Mouse (Mus musculus) liver, embryonic 15.5 days (tissue): ENCODE data around the gene Cdc42se1. TPM values are rescaled to one million over a fixed set of nuclear protein-coding genes. Genes with fewer than 3 reads are reported as not detected.

ENCODE experiments used
- polyA plus RNA-seq: library from polyadenylated mRNA; unstranded; fragments of >200 nt; fragmentation: Nextera tagmentation; extraction: Ambion mirVana; gene quantifications from 2 replicates; pipeline ENCODE4 v1.2.1, GENCODE M21; 2015

The Cdc42se1 gene
- polyA plus RNA-seq, 1 experiment from 2014 or later: 42.6 TPM

Other genes with a start within 250 kb of the Cdc42se1 start
- 7.2 and 7.4 TPM in 2 replicates for gene Zfp687, start 213.3 kb upstream of the Cdc42se1 start, polyA plus RNA-seq
- gene Psmd4, start 186.1 kb upstream of the Cdc42se1 start, polyA plus RNA-seq: 151 and 159 TPM in 2 replicates
- 8.5 and 8.7 TPM in 2 replicates for gene Pip5k1a, start 121.8 kb upstream of the Cdc42se1 start, polyA plus RNA-seq
- 31.4 and 36.6 TPM in 2 replicates for gene Vps72, start 117.7 kb upstream of the Cdc42se1 start, polyA plus RNA-seq
- 0.53 and 0.88 TPM in 2 replicates for gene Tmod4, start 104.3 kb upstream of the Cdc42se1 start, polyA plus RNA-seq
- gene Scnm1, start 94.7 kb upstream of the Cdc42se1 start, polyA plus RNA-seq: 25.6 and 26.1 TPM in 2 replicates
- 7.1 and 8.3 TPM in 2 replicates for gene Lysmd1, start 94.6 kb upstream of the Cdc42se1 start, polyA plus RNA-seq
- 9.3 and 9.8 TPM in 2 replicates for gene Tnfaip8l2, start 86.4 kb upstream of the Cdc42se1 start, polyA plus RNA-seq
- gene Sema6c, start 68.3 kb upstream of the Cdc42se1 start, polyA plus RNA-seq: 0.37 and 0.68 TPM in 2 replicates
- 6.2 and 7.1 TPM in 2 replicates for gene Gabpb2, start 10.8 kb upstream of the Cdc42se1 start, polyA plus RNA-seq
- 2.2 and 2.7 TPM in 2 replicates for gene Mllt11, start 3.4 kb downstream of the Cdc42se1 start, polyA plus RNA-seq
- 0.07 and 0.12 TPM in 2 replicates for gene Gm128, start 12.9 kb downstream of the Cdc42se1 start, polyA plus RNA-seq
- gene Bnipl, start 22.5 kb downstream of the Cdc42se1 start, polyA plus RNA-seq: not detected in 2 replicates
- 18.8 and 20.9 TPM in 2 replicates for gene Mindy1, start 52.6 kb downstream of the Cdc42se1 start, polyA plus RNA-seq
- gene Prune1, start 53.3 kb downstream of the Cdc42se1 start, polyA plus RNA-seq: 9.0 and 9.5 TPM in 2 replicates
- 2.1 and 2.8 TPM in 2 replicates for gene Anxa9, start 78.4 kb downstream of the Cdc42se1 start, polyA plus RNA-seq
- gene Cers2, start 86.1 kb downstream of the Cdc42se1 start, polyA plus RNA-seq: 110 and 114 TPM in 2 replicates
- 12.0 and 12.9 TPM in 2 replicates for gene Setdb1, start 128.5 kb downstream of the Cdc42se1 start, polyA plus RNA-seq
- gene 4930558C23Rik, start 174.1 kb downstream of the Cdc42se1 start, polyA plus RNA-seq: not detected in 2 replicates
- gene Arnt, start 205.7 kb downstream of the Cdc42se1 start, polyA plus RNA-seq: 15.4 and 16.4 TPM in 2 replicates